Mouse (Mus musculus) right cerebral cortex, postnatal 25 days (tissue): ENCODE results near the gene Gm10577.

Experiments
- DNase-seq: peaks from one replicate; pipeline ENCODE4 v3.0.0; 2022

The Gm10577 gene

GRCm38 (mm10) chr4:100994442-100995255 lies 25.8 kb downstream of the Gm10577 start:
- DNase-seq: no peak

- no peak for DNase-seq
Observed at GRCm38 (mm10) chr4:100992086-100992485, 28.4 kb downstream of the Gm10577 start.

DNA sequence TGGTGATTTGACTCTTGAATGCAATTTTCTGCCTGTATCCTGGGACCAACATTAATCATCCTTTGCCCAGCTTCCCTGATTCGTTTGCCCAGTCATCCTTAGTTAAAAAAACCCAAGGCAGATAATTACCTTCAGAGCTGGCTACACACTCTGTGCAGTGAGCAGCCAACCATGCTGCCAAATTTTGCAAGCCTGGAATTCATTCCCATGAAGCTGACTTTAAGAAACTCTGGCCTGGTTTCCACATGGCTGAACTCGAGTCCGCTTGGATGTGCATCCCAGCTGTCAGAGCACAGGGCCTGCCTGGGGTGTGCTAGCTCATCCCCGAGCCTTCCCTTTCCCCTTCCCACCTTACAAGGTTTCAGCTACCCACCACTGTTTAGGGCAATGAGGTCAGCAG lies 29.5 kb downstream of the Gm10577 start:
- DNase-seq: no peak

GRCm38 (mm10) chr4:100988231-100988799 lies 32.2 kb downstream of the Gm10577 start:
- DNase-seq: no peak

- no peak for DNase-seq
Observed at GRCm38 (mm10) chr4:100987187-100987586, 33.3 kb downstream of the Gm10577 start.

DNA sequence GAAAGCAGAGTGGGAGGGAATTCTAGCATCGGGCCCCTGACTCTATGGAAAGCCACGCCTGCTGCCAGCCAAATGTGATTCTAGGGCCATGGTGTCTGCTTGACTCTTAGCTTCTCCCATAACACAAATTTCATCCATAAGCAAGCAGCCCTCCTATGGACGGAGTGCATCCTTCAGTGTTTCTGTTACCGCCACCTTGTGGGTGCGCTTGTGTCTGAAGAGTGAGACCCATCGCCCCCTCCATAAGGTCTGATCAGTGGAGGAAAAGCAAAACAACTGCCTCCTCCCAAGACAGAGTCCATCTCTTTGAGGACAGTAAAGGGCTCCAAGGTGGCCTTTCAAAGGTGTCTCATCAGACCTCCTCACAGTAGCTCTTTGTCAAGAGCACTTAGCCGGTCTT lies 43.0 kb downstream of the Gm10577 start:
- DNase-seq: no peak

GRCm38 (mm10) chr4:100974455-100975035 lies 46.0 kb downstream of the Gm10577 start:
- DNase-seq: no peak

- no peak for DNase-seq
Observed at GRCm38 (mm10) chr4:100973641-100974454, 46.6 kb downstream of the Gm10577 start.
